Mouse (Mus musculus) granulocyte monocyte progenitor cell, adult 5-6 weeks (primary cell): ENCODE data around the gene B430306N03Rik. TPM values are rescaled to one million over a fixed set of nuclear protein-coding genes. Genes with fewer than 3 reads are reported as not detected.
A peak's percentile ranks its signal among the peaks of the same experiment; 100 is the strongest.

Source experiments
- ATAC-seq: replicated peaks from 2 replicates; pipeline ENCODE4 v1.8.0; 2016; ENCODE audit warnings: mild to moderate bottlenecking, moderate TSS enrichment, inconsistent platforms; ENCODE audit not compliant: poor library complexity, severe bottlenecking
- total RNA-seq, 2 experiments: library from RNA; stranded (forward) in 1 of 2; stranded (reverse) in 1 of 2; fragments of 200-712, 200-1000 nt in 1 of 2; fragments of >200 nt in 1 of 2; fragmentation: Nextera tagmentation in 1 of 2; gene quantifications; 2 replicates each; pipeline ENCODE4 v1.2.3; 2014 to 2017

B430306N03Rik gene
- total RNA-seq (2014; fragmentation: Nextera tagmentation): 3.1 and 8.2 TPM in 2 replicates
- 3.0 TPM in 2 replicates for total RNA-seq (2017)

- ATAC-seq: peak; percentile 90
These were observed at the start of gene B430306N03Rik for GRCm38 (mm10) chr17:48315905-48316579. B430306N03Rik (plus strand) TSS chr17:48316141.

GRCm38 (mm10) chr17:48266610-48267304 lies 49.2 kb upstream of the B430306N03Rik start:
- no peak for ATAC-seq

- ATAC-seq: peak; percentile 57
These were observed 48.4 kb upstream of the B430306N03Rik start for GRCm38 (mm10) chr17:48267591-48267990.

- no peak for ATAC-seq
These were observed 47.7 kb upstream of the B430306N03Rik start for GRCm38 (mm10) chr17:48268276-48268675.

GRCm38 (mm10) chr17:48269833-48270232 lies 46.1 kb upstream of the B430306N03Rik start:
- ATAC-seq: no peak

- no peak for ATAC-seq
These were observed 43.8 kb upstream of the B430306N03Rik start for GRCm38 (mm10) chr17:48272158-48272557.

- no peak for ATAC-seq
These were observed 43.3 kb upstream of the B430306N03Rik start for GRCm38 (mm10) chr17:48272598-48272997.

GRCm38 (mm10) chr17:48274098-48274497 lies 41.8 kb upstream of the B430306N03Rik start:
- peak; percentile 53 for ATAC-seq

GRCm38 (mm10) chr17:48274885-48275284 lies 41.1 kb upstream of the B430306N03Rik start:
- ATAC-seq: peak; percentile 88

GRCm38 (mm10) chr17:48275736-48276135 lies 40.2 kb upstream of the B430306N03Rik start:
- ATAC-seq: no peak

GRCm38 (mm10) chr17:48278381-48278780 lies 37.6 kb upstream of the B430306N03Rik start:
- no peak for ATAC-seq

GRCm38 (mm10) chr17:48279002-48279401 lies 36.9 kb upstream of the B430306N03Rik start:
- no peak for ATAC-seq

GRCm38 (mm10) chr17:48280943-48281738 lies 34.8 kb upstream of the B430306N03Rik start:
- peak; percentile 26; the same call in 1 of the 2 replicates for ATAC-seq

GRCm38 (mm10) chr17:48281739-48282085 lies 34.2 kb upstream of the B430306N03Rik start:
- peak; percentile 34; the same call in 1 of the 2 replicates for ATAC-seq

GRCm38 (mm10) chr17:48286765-48287164 lies 29.2 kb upstream of the B430306N03Rik start:
- ATAC-seq: peak; percentile 99

- ATAC-seq: peak; percentile 44
These were observed 28.7 kb upstream of the B430306N03Rik start for GRCm38 (mm10) chr17:48287276-48287675.

- peak; percentile 82 for ATAC-seq
These were observed 22.3 kb upstream of the B430306N03Rik start for GRCm38 (mm10) chr17:48293500-48294194.

GRCm38 (mm10) chr17:48299203-48299602 lies 16.7 kb upstream of the B430306N03Rik start, which contains the start of gene Treml2:
Treml2 (plus strand) TSS chr17:48299498.
- ATAC-seq: peak; percentile 20

- no peak for ATAC-seq
These were observed 16.2 kb upstream of the B430306N03Rik start for GRCm38 (mm10) chr17:48299756-48300155.

- ATAC-seq: peak; percentile 86
These were observed 15.7 kb upstream of the B430306N03Rik start for GRCm38 (mm10) chr17:48300199-48300598.
